Mouse (Mus musculus): ENCODE measurements around the gene Armh4. TPM values are rescaled to one million over a fixed set of nuclear protein-coding genes. Genes with fewer than 3 reads are reported as not detected.

Gene Armh4
- not detected in 2 replicates for polyA plus RNA-seq (2012)

GRCm38 (mm10) chr14:49782715-49783531 lies at the start of gene Armh4:
Armh4 (minus strand) TSS chr14:49783383.

Other genes with a start within 250 kb of the Armh4 start
- not detected in 2 replicates for gene Olfr722, start 118.6 kb upstream of the Armh4 start, polyA plus RNA-seq (2012)
- gene Olfr723, start 148.4 kb upstream of the Armh4 start, polyA plus RNA-seq (2012) = not detected in 2 replicates
- not detected in 2 replicates for gene Olfr724, start 179.9 kb upstream of the Armh4 start, polyA plus RNA-seq (2012)